Mouse (Mus musculus) MEL (cell line): ENCODE results near the gene Bach2. TPM values are rescaled to one million over a fixed set of nuclear protein-coding genes. Genes with fewer than 3 reads are reported as not detected.

Experiments
- DNase-seq: peaks from one replicate; pipeline ENCODE4 v3.0.0; 2011; ENCODE audit warnings: low read depth, low spot score
- H3K27ac ChIP-seq: 2 replicates; pipeline ENCODE4 v1.5.1; 2012; ENCODE audit warnings: low read depth, mild to moderate bottlenecking, control low read depth, low read length, moderate library complexity; ENCODE audit not compliant: control insufficient read depth
- H3K27me3 ChIP-seq, 2 experiments: fragments of 150-350 bp in 1 of 2; sonication (generic) in 1 of 2; 2 replicates each; pipeline ENCODE4 v1.6.1; 2012; ENCODE audit warnings: low read length in 2 of 2, mild to moderate bottlenecking in 2 of 2, improper control_type of control experiment in 1 of 2, moderate library complexity in 1 of 2; ENCODE audit not compliant: insufficient read depth in 2 of 2, control insufficient read depth in 1 of 2
- H3K36me3 ChIP-seq, 2 experiments: 2 replicates each; pipeline ENCODE4 v1.6.1; 2012 to 2014; ENCODE audit warnings: low read length in 2 of 2, improper control_type of control experiment in 1 of 2, inconsistent platforms in 1 of 2, mild to moderate bottlenecking in 1 of 2; ENCODE audit not compliant: insufficient read depth in 2 of 2, control insufficient read depth in 1 of 2
- H3K4me1 ChIP-seq, 2 experiments: fragments of 150-350 bp in 1 of 2; sonication (generic) in 1 of 2; 2 replicates each; pipeline ENCODE4 v1.6.1; 2012; ENCODE audit warnings: low read length in 2 of 2, improper control_type of control experiment in 1 of 2, mild to moderate bottlenecking in 1 of 2; ENCODE audit not compliant: insufficient read depth in 2 of 2, control insufficient read depth in 1 of 2
- H3K4me3 ChIP-seq, 2 experiments: fragments of 150-350 bp in 1 of 2; sonication (generic) in 1 of 2; 2 replicates each; pipeline ENCODE4 v1.5.1; 2012; ENCODE audit warnings: low read depth in 2 of 2, low read length in 2 of 2, mild to moderate bottlenecking in 2 of 2, moderate library complexity in 2 of 2, control low read depth in 1 of 2, improper control_type of control experiment in 1 of 2; ENCODE audit not compliant: control insufficient read depth in 1 of 2, insufficient read depth in 1 of 2
- H3K79me2 ChIP-seq: 2 replicates; pipeline ENCODE4 v1.6.1; 2012; ENCODE audit warnings: mild to moderate bottlenecking, low read length, moderate library complexity; ENCODE audit not compliant: control insufficient read depth, poor library complexity, insufficient read depth
- H3K9ac ChIP-seq: 2 replicates; pipeline ENCODE4 v1.6.1; 2012; ENCODE audit warnings: low read depth, mild to moderate bottlenecking, control low read depth, low read length, moderate library complexity; ENCODE audit not compliant: control insufficient read depth, poor library complexity, severe bottlenecking
- H3K9me3 ChIP-seq: fragments of 150-350 bp; sonication (generic); replicated peaks from 2 replicates; pipeline ENCODE4 v1.6.1; 2012; ENCODE audit warnings: mild to moderate bottlenecking, low read length, improper control_type of control experiment, moderate library complexity; ENCODE audit not compliant: insufficient read depth
- CHD1 ChIP-seq: IDR thresholded peaks from 2 replicates; pipeline ENCODE4 v1.6.1; 2012; ENCODE audit warnings: low read depth, mild to moderate bottlenecking, inconsistent platforms, low read length, improper control_type of control experiment
- CTCF ChIP-seq, 3 experiments: IDR thresholded peaks in 2 of 3; conservative IDR thresholded peaks in 1 of 3; 2 replicates each; pipeline ENCODE4 v1.5.1; 2011 to 2012; ENCODE audit warnings: low read length in 3 of 3, low read depth in 2 of 3, mild to moderate bottlenecking in 2 of 3, improper control_type of control experiment in 1 of 3, inconsistent platforms in 1 of 3, mixed read lengths in 1 of 3, moderate library complexity in 1 of 3; ENCODE audit not compliant: control insufficient read depth in 1 of 3, insufficient read depth in 1 of 3, poor library complexity in 1 of 3, severe bottlenecking in 1 of 3
- EP300 ChIP-seq, 2 experiments: IDR thresholded peaks; 2 replicates each; pipeline ENCODE4 v1.6.1; 2011; ENCODE audit warnings: improper control_type of control experiment in 2 of 2, low read length in 2 of 2, low read depth in 1 of 2, mild to moderate bottlenecking in 1 of 2
- JUND ChIP-seq: IDR thresholded peaks from 2 replicates; pipeline ENCODE4 v1.6.1; 2011; ENCODE audit warnings: low read depth, mild to moderate bottlenecking, improper control_type of control experiment, low read length
- KAT2A ChIP-seq: conservative IDR thresholded peaks from 2 replicates; pipeline ENCODE4 v1.6.1; 2012; ENCODE audit warnings: low read depth, low read length, improper control_type of control experiment, inconsistent platforms
- MAX ChIP-seq: IDR thresholded peaks from 2 replicates; pipeline ENCODE4 v1.6.1; 2011; ENCODE audit warnings: low read length, improper control_type of control experiment
- MYC ChIP-seq: IDR thresholded peaks from 2 replicates; pipeline ENCODE4 v1.6.1; 2011; ENCODE audit warnings: low read depth, mild to moderate bottlenecking, low read length, improper control_type of control experiment, moderate library complexity
- NELFE ChIP-seq: IDR thresholded peaks from 2 replicates; pipeline ENCODE4 v1.6.1; 2011; ENCODE audit warnings: low read depth, low read length, improper control_type of control experiment
- NRF1 ChIP-seq: IDR thresholded peaks from 2 replicates; pipeline ENCODE4 v1.6.1; 2014; ENCODE audit warnings: low read depth, mild to moderate bottlenecking, inconsistent platforms, low read length, improper control_type of control experiment, moderate library complexity; ENCODE audit not compliant: poor library complexity, insufficient read depth, severe bottlenecking
- POLR2A ChIP-seq, 2 experiments: IDR thresholded peaks; 2 replicates each; pipeline ENCODE4 v1.6.1; 2011 to 2012; ENCODE audit warnings: low read length in 2 of 2, mild to moderate bottlenecking in 2 of 2, control low read depth in 1 of 2, improper control_type of control experiment in 1 of 2, low read depth in 1 of 2, moderate library complexity in 1 of 2; ENCODE audit not compliant: control insufficient read depth in 1 of 2, insufficient read depth in 1 of 2, poor library complexity in 1 of 2
- POLR2AphosphoS2 ChIP-seq: IDR thresholded peaks from 2 replicates; pipeline ENCODE4 v1.6.1; 2011; ENCODE audit warnings: low read length, improper control_type of control experiment
- POLR2AphosphoS5 ChIP-seq: IDR thresholded peaks from 2 replicates; pipeline ENCODE4 v1.6.1; 2012; ENCODE audit warnings: low read depth, borderline replicate concordance, mild to moderate bottlenecking, inconsistent platforms, low read length, moderate library complexity, mixed read lengths
- RCOR1 ChIP-seq: IDR thresholded peaks from 2 replicates; pipeline ENCODE4 v1.6.1; 2012; ENCODE audit warnings: low read depth, mild to moderate bottlenecking, inconsistent platforms, low read length, improper control_type of control experiment
- SMC3 ChIP-seq: IDR thresholded peaks from 2 replicates; pipeline ENCODE4 v1.6.1; 2011; ENCODE audit warnings: low read depth, low read length, improper control_type of control experiment
- TCF12 ChIP-seq: IDR thresholded peaks from 2 replicates; pipeline ENCODE4 v1.6.1; 2014; ENCODE audit warnings: low read depth, mild to moderate bottlenecking, inconsistent platforms, low read length, improper control_type of control experiment, moderate library complexity
- UBTF ChIP-seq: IDR thresholded peaks from 2 replicates; pipeline ENCODE4 v1.6.1; 2012; ENCODE audit warnings: low read depth, mild to moderate bottlenecking, inconsistent platforms, low read length, improper control_type of control experiment, moderate library complexity, borderline replicate concordance; ENCODE audit not compliant: insufficient read depth
- polyA plus RNA-seq, 2 experiments: library from polyadenylated mRNA; stranded (reverse) in 1 of 2; unstranded in 1 of 2; fragments of >175 nt in 1 of 2; fragments of >200 nt in 1 of 2; gene quantifications; 2 replicates each; pipeline versions ENCODE4 v1.2.1 to v1.2.4; 2012; ENCODE audit warnings: low replicate concordance in 2 of 2, low read depth in 1 of 2; ENCODE audit not compliant: insufficient read length in 2 of 2, insufficient read depth in 1 of 2, missing spikeins in 1 of 2
- total RNA-seq: library from RNA; depleted of rRNA; stranded (reverse); fragments of 300-350 nt; gene quantifications from 2 replicates; pipeline ENCODE4 v1.2.3, GENCODE M21; 2012

Gene Bach2
- total and polyA plus RNA-seq, 3 experiments, result 0.04 TPM; not detected in 2

DNA sequence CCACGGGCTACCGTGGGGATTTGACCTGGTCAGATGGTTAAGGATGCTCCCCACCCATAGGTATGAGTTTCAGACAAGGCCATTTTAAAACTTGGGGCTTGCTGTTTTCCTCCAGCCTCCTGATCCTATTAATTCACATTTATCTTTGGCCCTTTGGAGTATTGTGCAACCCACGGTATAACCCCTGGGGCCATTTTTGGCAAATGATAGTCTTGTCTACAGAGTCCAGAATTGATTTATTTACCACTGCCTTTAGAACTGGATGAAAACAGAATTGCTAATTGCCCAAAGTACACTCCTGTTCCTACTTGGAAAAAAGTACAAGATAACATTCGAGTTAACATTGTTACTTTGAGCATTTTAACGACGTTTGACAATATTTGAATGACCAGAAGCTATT, 7.0 kb downstream of the Bach2 start:
- no peak for DNase-seq
- Histone ChIP-seq H3K27me3 (peaks cover 8 to 15% of the 10 kb centered on the region in 2 experiments; a peak in 3 of 4 replicates), H3K9ac (no peak overlapping the region), H3K4me3 (no peak overlapping the region), H3K9me3 (no peaks in the 10 kb centered on the region), H3K36me3 (no peaks in the 10 kb centered on the region), H3K4me1 (peaks cover 0 to 10% of the 10 kb centered on the region in 2 experiments; a peak in 2 of 4 replicates), H3K79me2 (no peaks in the 10 kb centered on the region), H3K27ac (no peak overlapping the region)
- TF ChIP-seq MYC, result no peak
- TF ChIP-seq SMC3, result no peak

DNA sequence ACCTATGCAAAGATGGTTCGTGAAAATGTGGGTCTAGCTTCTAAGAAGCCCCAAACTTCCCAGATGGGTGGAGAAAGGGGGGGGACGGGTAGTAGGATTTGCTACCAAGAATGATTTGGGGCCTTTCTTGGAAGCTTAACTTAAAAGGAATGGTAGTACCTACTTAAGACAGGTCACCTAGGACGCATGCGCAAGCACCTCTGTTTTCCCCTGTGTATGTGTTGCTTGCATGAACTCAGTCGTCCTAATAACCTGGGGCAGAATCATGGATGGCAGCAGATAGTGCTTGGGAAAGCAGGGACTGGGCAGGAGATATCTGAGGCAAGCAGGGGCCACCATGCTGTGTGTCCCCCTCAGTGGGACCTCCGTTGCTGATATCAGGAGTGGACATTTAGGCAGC, 7.4 kb downstream of the Bach2 start:
- Histone ChIP-seq H3K27me3 (peaks cover 3 to 14% of the 10 kb centered on the region in 2 experiments; a peak in 3 of 4 replicates), H3K4me1 (peaks cover 0 to 13% of the 10 kb centered on the region in 2 experiments; a peak in 2 of 4 replicates), H3K79me2 (no peaks in the 10 kb centered on the region), H3K36me3 (no peaks in the 10 kb centered on the region), H3K27ac (no peak overlapping the region), H3K4me3 (no peak overlapping the region), H3K9ac (no peak overlapping the region), H3K9me3 (no peaks in the 10 kb centered on the region)
- no peak for DNase-seq
- TF ChIP-seq JUND, result no peak
- no peak for TF ChIP-seq POLR2AphosphoS5
- TF ChIP-seq CTCF (IDR thresholded peaks at IDR 0.05 in 2 of 3, conservative IDR thresholded peaks at IDR 0.05 in 1 of 3; ENCODE audit: control insufficient read depth in 1 of 3, insufficient read depth in 1 of 3, low read depth in 2 of 3, low read length in 3 of 3, poor library complexity in 1 of 3, severe bottlenecking in 1 of 3), result no peak
- TF ChIP-seq POLR2A (IDR thresholded peaks at IDR 0.05; ENCODE audit: control insufficient read depth in 1 of 2, insufficient read depth in 1 of 2, low read depth in 1 of 2, low read length in 2 of 2, poor library complexity in 1 of 2), result no peak
- no peak for TF ChIP-seq MYC
- no peak for TF ChIP-seq CHD1
- no peak for TF ChIP-seq POLR2AphosphoS2
- no peak for TF ChIP-seq SMC3
- TF ChIP-seq NRF1, result no peak
- no peak for TF ChIP-seq UBTF
- TF ChIP-seq KAT2A, result no peak
- TF ChIP-seq RCOR1, result no peak
- no peak for TF ChIP-seq EP300 (IDR thresholded peaks at IDR 0.05; ENCODE audit: low read depth in 1 of 2, low read length in 2 of 2)
- no peak for TF ChIP-seq NELFE
- TF ChIP-seq MAX, result no peak
- no peak for TF ChIP-seq TCF12
